Mouse (Mus musculus): Measurements from ENCODE around the gene Sphk2.

Gene Sphk2

GRCm38 (mm10) chr7:45710477-45711191, 7.2 kb downstream of the Sphk2 start:
- DNase-seq (ENCODE audit: low read depth, low spot score), result no peak

GRCm38 (mm10) chr7:45709677-45710355, 8.0 kb downstream of the Sphk2 start:
- DNase-seq (ENCODE audit: low read depth, low spot score), result no peak

DNA sequence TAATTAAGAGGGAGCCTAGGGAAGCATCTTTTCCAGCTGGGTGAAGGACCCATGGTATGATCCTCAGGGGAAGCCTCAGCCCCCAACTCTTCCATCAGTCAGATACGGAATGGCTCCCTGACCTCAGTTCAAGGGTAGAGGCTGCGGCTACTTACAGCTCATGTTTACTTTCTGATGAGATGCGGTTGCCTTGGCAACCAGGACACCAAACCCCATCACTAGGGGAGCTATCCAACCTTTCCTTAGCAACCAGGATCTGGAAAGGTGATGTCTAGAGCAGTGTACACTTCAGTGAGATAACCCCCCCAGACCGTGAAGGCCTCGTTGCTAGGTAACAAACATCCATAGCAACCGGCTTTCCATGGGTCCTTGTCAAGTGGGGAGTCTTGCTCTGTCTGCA, 8.8 kb downstream of the Sphk2 start:
- DNase-seq (ENCODE audit: low read depth, low spot score), result no peak

GRCm38 (mm10) chr7:45708221-45708761, 9.5 kb downstream of the Sphk2 start:
- DNase-seq (ENCODE audit: low read depth, low spot score), result no peak

DNA sequence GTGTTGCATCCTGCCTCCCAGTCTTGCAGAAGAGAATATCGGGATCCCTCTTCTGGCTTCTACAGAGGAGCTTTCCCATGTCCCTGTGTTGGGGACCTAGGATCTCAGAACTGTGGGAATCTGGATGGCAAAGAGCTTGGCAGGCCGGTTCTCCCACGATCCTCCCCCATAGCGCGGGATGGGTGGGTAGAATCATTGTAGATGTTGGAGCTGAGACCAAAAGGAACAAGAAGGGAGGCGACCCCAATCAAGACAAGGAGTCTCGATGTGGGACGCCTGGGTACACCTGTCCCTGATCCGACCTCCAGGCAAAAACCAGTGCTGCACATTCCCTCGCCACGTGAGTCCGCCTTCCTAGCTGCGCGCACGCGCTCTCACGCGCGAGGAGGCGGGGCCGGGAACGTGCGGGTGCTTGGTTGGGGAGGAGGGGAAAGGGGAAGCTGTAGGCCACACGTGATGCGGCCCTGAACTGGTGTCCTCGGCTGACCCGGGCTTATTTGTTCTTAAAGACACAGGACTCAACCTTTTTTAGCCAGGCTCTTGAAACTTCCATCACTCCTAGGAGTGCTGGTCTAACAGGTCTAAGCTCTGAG, 10.3 kb downstream of the Sphk2 start:
- no peak for DNase-seq (ENCODE audit: low read depth, low spot score)

DNA sequence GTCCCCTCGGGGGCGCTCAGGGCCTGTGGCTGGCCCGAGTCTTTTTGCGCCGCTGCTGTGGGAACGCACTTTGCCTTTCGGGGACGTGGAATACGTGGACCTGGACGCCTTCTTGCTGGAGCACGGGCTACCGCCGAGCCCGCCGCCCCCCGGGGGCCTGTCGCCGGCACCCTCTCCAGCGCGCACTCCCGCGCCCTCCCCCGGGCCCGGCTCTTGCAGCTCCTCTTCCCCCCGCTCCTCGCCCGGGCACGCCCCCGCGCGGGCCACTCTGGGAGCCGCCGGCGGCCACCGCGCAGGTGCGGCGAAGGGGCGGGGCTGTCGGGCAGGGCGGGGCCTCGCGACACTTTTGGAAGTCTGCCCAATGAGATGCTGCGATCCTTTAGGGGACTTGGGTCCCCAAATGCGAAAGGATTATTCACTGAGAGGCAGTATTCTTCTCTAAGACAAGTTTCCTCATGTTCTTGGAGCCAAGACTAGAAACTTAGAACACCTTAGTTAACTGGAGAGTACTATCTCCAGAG, 11.0 kb downstream of the Sphk2 start:
- no peak for DNase-seq (ENCODE audit: low read depth, low spot score)

DNA sequence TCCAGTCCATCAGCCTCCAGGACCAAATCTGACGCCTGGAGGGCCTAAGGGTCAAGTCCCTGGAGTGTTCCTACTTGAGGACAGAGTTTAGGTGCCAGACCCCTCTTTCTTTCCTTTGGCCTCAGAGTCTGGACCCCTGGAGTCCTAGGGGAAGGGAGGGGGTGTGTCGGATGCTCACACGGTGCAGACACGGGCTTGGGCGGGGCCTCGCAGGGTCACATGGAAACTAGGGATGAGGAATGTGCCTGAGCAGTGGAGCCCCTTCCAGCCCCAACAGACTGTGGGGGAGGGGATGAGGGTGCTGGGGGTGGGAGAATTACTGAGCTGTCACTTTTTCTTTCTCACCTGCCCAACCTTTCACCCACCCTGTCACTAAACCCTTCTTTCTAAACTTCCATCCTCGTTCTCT, 11.9 kb downstream of the Sphk2 start:
- DNase-seq (ENCODE audit: low read depth, low spot score), result no peak

- no peak for DNase-seq (ENCODE audit: low read depth, low spot score)
Measured at GRCm38 (mm10) chr7:45705443-45705864, 12.3 kb downstream of the Sphk2 start.

DNA sequence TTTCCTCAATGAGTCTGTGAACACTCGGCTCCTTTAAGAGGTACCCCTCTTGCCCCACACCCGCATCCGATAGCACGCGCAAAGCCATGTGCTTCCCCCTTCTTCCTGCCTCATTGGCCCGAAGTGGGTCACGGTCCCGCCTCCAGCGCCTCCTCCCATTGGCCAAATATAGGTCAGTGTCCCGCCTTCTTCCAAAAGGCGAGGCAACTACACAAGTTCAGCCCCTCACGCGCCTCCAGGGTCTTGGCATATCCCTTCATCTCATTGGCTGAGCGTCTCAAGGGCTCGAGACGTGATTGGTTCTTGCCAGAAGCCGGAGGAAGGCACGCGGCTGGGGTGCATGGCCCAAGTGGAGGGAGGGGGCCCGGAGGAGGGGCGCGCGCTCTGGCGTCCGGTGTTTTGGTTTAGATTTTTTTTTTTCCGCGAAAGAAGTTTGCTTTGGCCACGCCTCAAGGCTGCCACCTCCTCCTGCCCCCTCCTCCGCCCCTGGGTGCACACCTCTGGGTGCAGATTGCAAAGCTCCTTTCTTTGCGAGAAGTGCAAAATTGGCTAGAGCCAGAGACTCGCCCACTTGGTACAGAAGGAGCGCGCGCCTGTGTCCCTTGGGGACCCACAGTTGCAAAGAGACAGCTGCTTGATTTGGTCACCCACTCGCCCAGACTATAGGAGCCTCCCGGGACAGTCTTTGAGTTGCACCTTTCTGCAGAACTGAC, 12.9 kb downstream of the Sphk2 start, which contains the start of gene Dbp:
Gene Dbp (plus strand): TSS at position 359 of the 713 bp plus-strand sequence.
- peak; percentile 99 for DNase-seq (ENCODE audit: low read depth, low spot score)

DNA sequence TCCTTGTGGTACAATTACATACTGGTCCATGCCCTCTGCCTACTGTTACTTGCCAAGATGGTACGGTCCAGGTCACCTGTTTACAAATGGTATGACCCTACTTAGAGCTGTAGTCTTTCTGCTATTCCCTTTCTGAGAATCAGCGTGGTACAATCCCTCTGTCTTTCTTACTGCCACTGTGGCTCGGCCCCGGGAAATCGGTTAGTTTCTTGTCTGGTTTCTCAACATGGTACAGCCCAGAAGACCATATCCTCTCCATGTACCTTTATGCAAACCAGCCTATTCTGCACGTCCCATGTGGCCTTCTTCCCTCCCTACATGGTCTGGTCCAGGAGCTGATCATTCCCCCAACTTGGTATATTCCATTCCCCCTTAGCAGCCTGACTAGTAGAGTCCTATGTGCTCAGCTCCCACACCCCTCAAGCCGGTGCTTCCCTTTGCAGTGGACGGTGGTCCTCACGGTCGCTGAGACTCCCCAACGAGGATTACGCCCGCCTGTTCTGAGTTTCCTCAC, 13.7 kb downstream of the Sphk2 start:
- DNase-seq (ENCODE audit: low read depth, low spot score), result peak; percentile 82

GRCm38 (mm10) chr7:45703521-45704033, 14.2 kb downstream of the Sphk2 start:
- DNase-seq (ENCODE audit: low read depth, low spot score), result no peak

DNA sequence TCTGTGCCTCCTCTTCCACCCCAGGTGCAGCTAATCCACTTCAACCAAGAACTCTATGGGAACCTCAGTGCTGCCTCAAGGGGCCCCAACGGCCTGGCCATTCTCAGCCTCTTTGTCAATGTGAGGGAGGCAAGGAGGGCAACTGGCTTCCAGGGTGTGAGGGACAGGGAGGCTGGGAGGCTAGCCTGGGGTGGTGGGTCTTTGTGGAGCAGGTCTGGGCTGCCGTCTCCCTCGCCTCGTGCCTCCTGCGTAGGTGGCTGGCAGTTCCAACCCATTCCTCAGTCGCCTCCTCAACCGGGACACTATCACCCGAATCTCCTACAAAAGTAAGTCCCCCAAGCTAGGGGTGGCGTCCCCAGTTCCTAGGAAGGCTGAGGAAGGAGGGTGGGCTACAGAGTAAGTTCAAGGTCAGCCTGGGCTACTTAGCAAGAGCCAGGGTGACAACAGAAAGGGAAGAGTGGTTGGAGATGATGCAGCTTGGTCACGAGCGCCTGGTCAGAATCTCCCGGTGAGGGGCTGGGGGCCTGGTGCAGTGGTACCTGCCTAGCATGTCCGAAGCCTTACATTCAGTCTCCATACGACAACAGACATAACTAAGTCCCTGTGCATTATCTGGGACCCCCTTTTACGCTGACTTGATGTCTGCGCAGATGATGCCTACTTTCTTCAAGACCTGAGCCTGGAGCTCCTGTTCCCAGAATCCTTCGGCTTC, 14.8 kb downstream of the Sphk2 start:
- no peak for DNase-seq (ENCODE audit: low read depth, low spot score)

GRCm38 (mm10) chr7:45702316-45702715, 15.5 kb downstream of the Sphk2 start:
- no peak for DNase-seq (ENCODE audit: low read depth, low spot score)

DNA sequence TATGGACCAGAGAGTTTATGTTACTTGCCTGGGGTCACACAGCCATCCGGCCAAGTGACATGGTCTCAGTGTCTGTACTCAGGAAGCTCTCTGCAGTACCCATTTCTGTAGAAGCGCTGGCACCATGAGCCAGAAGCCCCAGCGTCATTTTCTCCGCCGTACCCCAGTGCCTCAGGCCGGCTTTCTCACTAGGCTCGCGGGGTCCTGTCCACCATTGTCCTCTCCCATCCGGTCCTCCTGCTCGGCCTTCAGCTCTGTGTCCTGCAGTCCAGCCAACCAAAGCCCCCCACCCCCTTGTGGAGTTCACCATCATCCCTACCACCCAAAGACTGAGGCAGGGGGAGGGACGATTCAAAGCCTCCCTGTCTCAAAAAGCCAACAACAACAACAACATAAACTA, 16.2 kb downstream of the Sphk2 start:
- DNase-seq (ENCODE audit: low read depth, low spot score), result no peak

GRCm38 (mm10) chr7:45701072-45701471, 16.7 kb downstream of the Sphk2 start:
- DNase-seq (ENCODE audit: low read depth, low spot score), result no peak

DNA sequence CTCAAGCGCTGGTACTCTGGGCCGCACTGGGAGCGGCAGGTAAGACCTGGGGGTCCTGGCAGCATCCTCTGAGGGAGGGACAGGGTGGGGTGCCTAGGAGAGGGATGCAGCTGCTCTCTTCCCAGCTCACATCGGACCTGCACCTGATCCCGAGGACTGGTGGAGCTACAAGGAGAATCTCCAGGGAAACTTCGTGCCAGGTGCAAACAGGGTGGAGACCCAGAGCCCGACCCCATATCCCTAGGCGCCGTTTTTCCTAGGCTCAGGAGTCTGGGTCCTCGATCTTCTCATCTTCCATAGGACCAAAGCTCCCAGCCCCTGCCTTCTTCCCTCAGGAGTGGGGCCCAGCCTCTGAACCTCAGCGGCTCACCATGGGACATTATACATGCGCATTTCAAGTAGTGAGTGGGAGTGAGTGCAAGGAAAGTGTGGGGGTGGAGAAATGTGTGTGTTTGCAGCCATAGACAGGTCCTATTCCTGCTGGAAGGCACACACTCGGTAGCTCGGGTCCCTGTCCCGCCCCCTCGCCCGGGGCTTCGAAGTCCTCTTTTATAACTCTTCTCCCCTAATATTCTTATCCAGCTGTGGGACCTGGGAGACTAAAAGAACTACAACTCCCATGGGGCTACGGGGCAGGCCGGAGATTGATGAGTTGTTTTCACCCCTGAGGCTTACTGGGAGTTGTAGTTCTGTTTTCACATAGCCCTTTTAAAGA, 17.3 kb downstream of the Sphk2 start:
- DNase-seq (ENCODE audit: low read depth, low spot score), result no peak

- no peak for DNase-seq (ENCODE audit: low read depth, low spot score)
Measured at GRCm38 (mm10) chr7:45699523-45700141, 18.2 kb downstream of the Sphk2 start, which contains the start of gene Car11. Gene Car11, plus strand, starts transcription at chr7:45699843.

DNA sequence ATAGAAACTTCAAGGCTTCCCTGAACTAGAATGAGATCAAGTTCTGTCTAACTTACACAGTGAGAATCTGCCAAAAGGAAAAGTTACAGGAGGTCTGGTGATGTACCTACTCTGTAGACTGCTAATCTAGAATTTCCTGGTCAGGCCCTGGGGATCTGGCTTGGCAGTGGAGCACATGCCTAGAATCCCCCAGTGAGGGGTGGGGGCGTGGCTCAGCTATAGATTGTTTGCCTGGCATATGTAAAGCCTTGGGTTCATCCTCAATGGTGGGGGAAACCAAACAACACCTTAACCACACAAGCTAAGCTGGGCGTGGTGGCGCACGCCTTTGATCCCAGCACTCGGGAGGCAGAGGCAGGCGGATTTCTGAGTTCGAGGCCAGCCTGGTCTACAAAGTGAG, 19.9 kb downstream of the Sphk2 start:
- no peak for DNase-seq (ENCODE audit: low read depth, low spot score)

DNA sequence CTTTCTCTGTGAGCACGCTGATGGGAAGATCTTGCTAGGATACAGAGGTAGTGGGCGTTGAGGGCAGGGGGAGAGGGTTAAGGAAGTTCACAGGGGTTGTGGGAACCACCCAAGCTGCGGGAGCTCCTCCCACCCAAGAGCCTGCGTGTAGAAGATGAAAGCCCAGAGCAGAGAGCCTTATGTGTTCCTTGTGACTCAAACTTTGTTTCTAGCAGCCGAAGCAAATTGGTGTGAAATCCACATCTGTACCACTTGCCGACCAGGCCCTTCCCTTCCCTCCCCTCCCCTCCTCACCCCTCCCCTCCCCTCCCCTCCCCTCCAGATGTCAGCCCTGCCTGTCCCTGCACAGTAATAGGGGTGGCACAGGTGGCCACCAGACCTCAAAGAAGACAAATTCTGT, 22.7 kb downstream of the Sphk2 start:
- no peak for DNase-seq (ENCODE audit: low read depth, low spot score)

Data from brain, embryonic 18.5 days (tissue).